Mouse (Mus musculus) WW6 (cell line): ENCODE data around the gene Txlng.

Experiments used
- DNase-seq: peaks from one replicate; pipeline ENCODE4 v3.0.0-alpha.2; 2013; ENCODE audit warnings: low read depth, low spot score

The Txlng gene

DNA sequence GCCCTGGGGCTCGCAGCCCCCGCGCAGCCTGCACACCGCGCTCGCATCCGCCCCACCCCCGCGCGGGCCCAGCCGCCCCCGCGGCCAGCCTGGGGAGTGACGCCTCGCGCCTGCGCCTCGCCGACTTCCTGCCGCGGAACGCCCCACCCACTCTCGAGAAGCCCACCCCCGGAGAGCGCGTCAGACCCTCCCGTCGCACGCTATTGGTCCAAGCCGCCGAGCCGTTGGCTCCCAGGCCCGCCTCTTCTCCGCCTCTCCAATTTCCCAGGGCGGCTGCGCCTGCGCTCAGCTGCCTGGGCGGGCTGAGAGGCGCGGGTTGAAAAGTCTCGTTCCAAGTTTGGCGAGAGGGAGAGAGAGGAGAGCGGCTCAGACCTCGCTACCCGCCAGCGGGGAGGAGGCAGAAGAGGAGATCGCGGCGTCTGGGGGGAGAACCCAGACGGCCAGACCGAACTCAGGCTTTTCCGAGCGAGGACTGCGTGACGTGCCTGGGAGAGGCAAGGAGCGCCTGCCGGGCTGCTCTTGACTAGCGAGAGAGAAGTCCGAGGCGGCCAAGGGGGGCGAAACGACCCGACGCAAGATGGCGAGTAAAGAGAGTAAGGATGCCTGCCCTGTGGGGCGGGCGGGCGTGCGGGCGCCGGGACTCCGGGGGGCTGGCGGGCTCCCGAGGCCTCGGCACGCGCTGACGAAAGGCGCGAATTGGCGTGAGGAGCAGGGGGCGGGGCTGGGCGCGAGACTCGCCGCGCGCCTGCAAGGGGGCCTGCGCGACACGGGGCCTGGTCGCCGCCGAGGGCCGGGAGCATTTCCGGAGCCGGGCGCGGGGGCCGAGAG is 68.9 kb downstream of the Txlng start, which contains the start of gene Rbbp7:
Rbbp7 (plus strand) TSS at position 288 of the 828 bp plus-strand sequence.
- DNase-seq: peak; percentile 56

DNA sequence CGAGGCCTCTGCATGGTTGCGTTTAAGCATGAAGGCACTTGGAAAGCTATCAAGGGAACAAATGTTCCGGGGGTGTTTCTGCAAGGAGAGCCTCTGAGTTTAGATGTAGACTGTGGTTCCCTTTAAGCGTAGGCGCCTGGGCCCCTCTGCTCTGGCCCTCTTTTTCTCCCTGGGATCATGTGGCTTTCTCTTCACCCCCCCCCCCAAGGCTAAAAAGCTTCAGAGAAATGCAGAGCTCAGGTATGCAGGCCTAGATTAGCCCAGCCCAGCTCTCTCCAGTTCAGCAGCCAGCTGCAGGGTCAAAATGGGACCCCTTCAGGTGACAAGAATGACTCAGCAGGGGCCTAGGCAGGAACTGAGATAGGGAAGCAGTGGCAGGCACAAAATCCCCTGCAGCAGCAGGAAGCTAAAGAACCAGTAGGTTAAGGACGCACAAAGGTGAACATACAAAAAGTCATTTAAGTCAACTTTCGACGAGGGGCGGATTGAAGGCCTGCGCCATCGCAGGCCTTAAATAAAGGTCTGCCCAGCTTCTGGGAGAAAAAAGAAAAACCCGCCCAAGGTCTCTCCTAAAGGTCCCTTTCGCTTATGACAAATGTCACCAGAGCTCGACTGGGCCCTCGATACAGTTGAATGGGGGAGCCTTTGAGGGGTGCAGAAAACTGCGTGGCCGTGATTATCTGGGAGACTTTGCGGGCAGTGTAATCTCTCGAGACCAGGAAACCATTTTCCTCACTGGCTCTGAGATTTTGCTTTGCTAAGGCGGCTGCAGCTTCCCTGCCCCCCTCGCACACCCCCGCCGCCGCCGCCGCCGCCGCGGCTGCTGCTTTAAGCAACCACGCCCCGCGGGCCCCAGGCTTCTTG is 69.8 kb downstream of the Txlng start:
- no peak for DNase-seq

DNA sequence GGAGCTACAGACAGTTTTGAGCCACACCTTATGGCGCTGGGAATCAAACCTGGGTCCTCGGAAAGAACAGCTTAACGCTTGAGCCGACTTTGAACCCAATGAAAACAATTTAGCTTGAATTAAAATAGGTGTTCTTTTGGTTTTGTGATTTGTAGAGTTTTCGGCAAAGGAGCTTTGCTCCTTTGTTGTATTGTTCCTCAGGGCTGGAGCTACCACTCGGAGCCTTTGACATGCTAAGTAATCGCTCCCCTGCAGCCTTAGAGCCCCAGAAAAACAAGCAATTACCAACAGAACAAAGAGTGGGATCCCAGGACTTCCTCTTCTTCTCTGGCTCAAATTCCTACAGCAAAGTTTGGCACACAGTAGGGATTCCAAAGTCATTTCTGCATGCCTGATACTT is 73.2 kb downstream of the Txlng start:
- no peak for DNase-seq

DNA sequence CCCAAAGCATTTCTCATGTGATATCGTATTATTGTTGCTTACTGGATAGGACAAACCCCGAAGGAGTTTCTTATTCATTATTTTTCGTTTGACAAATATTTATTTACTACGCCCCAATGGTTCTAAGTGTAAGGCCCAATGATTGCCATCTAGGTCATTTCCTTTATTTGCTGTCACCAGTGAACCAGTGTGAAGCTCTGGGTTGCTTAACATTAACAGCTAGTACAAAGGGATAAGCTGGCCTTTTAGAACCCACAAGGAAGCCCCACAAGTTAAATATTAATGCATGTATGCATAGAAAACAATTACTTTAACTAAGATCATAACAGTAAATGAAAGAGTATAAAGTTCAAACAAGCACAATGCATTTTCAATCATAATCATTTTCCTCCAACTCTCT is 74.9 kb downstream of the Txlng start:
- DNase-seq: no peak

DNA sequence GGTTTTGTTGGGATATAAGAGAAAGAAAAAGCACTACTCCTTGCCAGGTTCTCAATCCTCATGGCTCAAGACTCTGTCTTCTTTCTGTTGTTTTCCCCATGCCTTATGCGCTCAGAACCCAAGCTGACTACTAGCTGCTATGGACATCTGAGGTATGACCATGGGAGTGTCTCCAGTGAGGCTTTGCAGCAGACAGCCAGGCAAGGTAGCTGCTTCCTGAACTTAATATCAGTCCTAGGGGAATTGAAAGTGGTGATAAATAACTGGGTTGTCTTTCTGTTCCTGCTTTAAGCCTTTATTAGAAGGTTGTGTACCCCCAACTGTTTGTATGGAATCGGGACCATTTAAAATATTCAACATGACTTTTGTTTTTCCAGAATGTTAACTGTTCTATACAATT is 76.8 kb downstream of the Txlng start:
- no peak for DNase-seq

DNA sequence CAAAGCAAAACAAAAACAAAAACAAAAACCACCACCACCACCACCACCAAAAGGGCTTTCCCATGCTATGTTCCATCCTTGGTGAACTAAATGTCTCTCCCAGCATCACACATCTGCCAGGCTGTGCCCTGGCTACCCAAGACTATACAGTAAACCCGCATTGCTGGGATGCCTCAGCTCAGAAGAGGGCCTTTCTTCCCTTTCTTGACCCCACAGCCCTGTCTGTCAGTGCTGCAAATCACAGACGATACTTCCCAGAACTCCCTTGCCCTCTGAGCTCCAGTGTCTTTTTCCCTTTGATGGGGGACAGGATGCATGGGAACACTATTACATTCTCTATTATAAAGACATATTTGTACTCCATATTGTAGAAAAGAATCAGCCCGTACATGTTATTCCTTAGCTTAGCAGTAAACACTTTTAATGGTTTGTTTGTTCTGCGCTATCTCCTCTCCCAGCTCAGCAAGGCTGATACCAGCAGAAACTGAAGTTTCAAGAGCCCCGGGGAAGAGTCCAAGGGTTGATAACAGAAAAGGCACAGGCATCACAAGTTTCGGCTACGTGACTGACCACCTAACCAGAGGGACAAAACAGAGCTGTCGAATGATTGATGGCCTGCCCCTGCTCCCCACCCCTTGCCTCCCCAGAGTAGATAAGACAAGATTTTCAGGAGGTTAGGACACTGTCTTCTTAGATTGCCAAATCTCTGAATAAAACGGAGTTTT is 80.4 kb downstream of the Txlng start:
- DNase-seq: no peak

DNA sequence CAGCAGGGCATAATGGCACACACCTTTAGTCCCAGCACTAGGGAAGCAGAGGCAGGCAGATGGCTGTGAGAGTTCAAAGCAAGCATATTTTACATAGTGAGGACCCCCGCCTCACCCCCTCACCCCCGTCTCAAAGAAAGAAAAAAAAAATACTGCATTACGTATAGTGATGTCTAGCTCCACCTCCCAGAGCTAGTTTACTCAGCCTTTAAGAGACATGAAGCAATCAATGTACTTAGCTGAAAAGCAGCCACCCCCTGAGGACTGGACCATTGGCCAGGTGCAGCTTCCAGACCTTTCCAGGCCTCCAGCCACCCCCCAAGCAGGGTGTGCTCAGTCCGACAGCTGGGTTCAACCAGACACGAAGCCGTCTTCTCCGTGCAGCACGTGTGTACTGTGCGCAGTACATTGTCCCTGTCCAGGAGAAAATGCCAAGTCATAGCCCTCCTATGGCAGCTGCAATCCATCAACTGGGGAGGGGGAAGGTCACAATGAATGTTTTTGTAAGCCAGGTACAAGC is 93.1 kb downstream of the Txlng start:
- DNase-seq: no peak

DNA sequence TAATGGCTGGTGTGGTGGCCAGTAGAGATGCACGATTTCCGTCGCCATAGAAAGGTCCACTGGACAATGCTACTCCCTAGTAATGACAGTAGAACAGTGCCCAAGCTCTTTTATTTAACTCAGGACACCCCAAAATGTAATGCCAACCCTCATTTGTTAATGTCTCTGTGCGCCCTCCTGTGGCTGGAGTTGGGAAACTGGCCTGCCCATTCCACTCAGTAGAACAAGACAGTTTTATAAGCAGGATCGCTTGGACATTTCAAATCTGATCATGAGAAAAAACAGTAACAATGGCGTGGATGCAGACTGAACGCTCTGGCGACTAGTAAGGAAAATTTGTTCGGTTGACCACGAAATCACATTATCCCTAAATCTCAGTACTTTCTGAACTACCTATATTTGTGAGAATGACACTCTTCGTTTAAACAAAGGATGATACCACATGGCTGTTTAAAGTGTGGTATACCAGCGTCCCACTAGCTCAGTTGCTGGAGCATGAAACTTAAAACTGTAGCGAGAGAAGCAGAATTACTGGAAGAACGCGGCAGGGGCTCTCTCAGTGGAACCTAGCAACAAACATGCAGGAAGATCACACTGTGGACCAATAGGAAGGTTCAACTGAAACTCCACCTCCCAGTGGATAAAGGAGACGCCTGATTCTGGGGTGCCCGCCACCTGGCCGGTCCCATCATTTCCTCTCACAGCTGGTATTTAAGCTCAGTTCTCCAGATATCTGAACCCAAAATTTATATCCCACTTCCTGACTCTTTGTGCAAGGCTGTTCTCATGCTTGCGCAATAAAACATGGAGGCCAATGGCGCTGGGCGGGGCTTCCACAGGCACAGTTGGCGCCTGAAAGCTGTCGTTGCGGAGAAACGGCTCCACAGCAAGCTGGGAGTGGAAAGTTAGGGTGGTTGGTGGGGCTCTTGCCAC is 94.0 kb downstream of the Txlng start:
- DNase-seq: no peak

DNA sequence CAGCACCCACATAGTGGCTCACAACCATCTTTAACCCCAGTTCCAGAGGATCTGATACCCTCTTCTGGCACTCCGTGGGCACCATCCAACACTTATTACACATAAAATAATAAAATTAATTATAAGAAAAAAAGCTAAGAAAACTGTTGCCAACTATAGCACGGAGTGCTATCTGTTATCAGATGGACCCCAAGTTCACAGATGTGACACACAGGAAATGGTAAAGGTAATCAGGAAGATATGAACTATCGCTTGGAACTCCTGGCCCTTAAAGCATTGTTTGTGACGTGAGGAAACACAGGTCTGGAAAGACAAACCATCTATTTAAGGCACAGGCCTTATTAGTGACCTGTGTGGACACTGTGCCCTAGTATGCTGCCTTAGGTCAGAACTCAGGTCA is 99.2 kb downstream of the Txlng start:
- no peak for DNase-seq
